Mouse (Mus musculus): ENCODE data around the gene Zscan21. TPM values are rescaled to one million over a fixed set of nuclear protein-coding genes. Genes with fewer than 3 reads are reported as not detected.

The Zscan21 gene
- total and polyA plus RNA-seq, 2 experiments from 2014 or later: 15.4 to 52.1 TPM

DNA sequence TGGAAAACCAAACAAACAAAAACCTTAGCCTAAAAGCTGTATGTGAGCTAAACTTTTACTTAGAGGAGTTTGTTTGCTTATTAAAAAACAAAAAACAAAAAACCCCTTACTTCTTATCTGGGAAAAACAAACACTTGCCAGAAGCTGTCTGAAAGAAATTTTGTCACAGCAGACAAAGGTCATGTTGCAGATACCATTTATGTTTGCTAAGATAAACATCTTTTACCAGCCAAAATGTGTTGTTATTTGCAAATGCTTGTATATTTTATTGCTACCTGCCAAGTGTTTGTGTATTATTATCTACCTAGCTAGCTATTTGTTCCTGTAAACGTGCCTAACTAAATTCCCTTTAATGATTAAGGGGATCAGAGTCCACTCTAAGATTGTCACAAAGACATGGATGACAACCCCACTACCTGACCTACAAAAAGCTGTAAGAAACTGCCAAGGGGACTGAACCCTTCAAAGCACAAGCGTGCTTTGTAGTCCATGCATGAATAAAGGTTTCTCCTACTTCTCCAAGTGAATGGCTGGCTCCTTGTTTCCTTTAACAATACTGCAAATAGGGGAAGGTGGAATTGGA lies 33.3 kb upstream of the Zscan21 start:
- Histone ChIP-seq H3K4me1 (ENCODE audit: insufficient read depth, low read length) (no peaks in the 10 kb centered on the region), H3K27me3 (ENCODE audit: insufficient read depth, low read length) (no peaks in the 10 kb centered on the region), H3K4me2 (ENCODE audit: low read depth, low read length) (no peak overlapping the region), H3K27ac (no peak overlapping the region), H3K9me3 (ENCODE audit: low read length) (no peaks in the 10 kb centered on the region), H3K9ac (replicated peaks; ENCODE audit: low read length) (no peak overlapping the region), H3K36me3 (ENCODE audit: insufficient read depth, low read length) (no peaks in the 10 kb centered on the region), H3K4me3 (ENCODE audit: low read length) (no peak overlapping the region)
- ATAC-seq (no peak), DNase-seq (ENCODE audit: low spot score) (no peak)
- WGBS: 66% methylated on average over 2 of the region's 2 CpGs
- TF ChIP-seq CTCF (IDR thresholded peaks at IDR 0.05; ENCODE audit: low read depth): no peak

DNA sequence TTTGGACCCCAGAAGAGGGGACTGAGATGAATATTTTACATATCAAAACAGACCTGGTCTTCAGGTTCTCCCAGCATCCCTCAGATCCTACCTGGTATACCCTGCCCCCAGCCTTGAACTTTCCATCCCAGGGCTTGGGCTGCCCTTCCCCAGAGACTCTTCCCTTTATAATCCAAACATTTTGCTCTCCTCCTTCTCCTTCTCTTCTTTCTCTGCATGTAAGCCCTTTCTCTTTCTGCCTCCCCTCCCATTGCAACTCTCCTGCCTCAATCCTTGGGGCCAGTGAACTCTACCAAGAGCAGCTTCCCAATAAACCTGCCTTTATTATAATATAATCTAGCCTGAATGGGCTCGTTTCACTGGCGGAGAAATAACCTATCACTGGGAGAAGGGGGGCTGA lies 32.8 kb upstream of the Zscan21 start:
- no peak for TF ChIP-seq CTCF (IDR thresholded peaks at IDR 0.05; ENCODE audit: low read depth)
- Histone ChIP-seq H3K4me2 (ENCODE audit: low read depth, low read length) (no peak overlapping the region), H3K4me3 (ENCODE audit: low read length) (no peak overlapping the region), H3K27ac (no peak overlapping the region), H3K9me3 (ENCODE audit: low read length) (no peaks in the 10 kb centered on the region), H3K9ac (replicated peaks; ENCODE audit: low read length) (no peak overlapping the region), H3K27me3 (ENCODE audit: insufficient read depth, low read length) (no peaks in the 10 kb centered on the region), H3K4me1 (ENCODE audit: insufficient read depth, low read length) (no peaks in the 10 kb centered on the region), H3K36me3 (ENCODE audit: insufficient read depth, low read length) (no peaks in the 10 kb centered on the region)
- DNase-seq (ENCODE audit: low spot score): no peak
- 93% methylated on average over 2 of the region's 2 CpGs for WGBS
- ATAC-seq: no peak

DNA sequence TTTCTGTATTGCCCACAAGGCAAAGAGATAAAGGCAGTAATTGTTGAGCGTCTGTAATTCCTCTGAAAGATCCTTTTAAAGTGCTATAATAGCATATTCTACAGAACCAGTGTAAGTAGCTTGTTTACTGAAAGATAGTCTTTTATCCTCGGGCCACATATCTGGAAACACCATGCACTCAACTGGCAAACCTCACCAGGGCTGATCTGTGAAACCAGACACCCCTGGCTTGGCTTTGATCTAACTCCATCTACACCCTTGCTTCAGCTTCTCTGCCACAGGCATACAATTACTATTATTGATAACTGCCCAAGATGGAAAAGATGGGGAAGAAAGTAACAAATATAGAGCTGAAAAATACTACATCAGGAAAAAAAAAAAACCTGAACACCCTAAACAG lies 32.2 kb upstream of the Zscan21 start:
- Histone ChIP-seq H3K9ac (replicated peaks; ENCODE audit: low read length) (peak overlapping the region; percentile 98), H3K9me3 (ENCODE audit: low read length) (no peaks in the 10 kb centered on the region), H3K27me3 (ENCODE audit: insufficient read depth, low read length) (no peaks in the 10 kb centered on the region), H3K27ac (no peak overlapping the region), H3K4me3 (ENCODE audit: low read length) (peak overlapping the region; percentile 99), H3K4me2 (ENCODE audit: low read depth, low read length) (peak overlapping the region; percentile 69), H3K36me3 (ENCODE audit: insufficient read depth, low read length) (no peaks in the 10 kb centered on the region), H3K4me1 (ENCODE audit: insufficient read depth, low read length) (no peaks in the 10 kb centered on the region)
- ATAC-seq (peak; percentile 19; the same call in 1 of the 2 replicates), DNase-seq (ENCODE audit: low spot score) (peak; percentile 5)
- WGBS: 71% methylated on average over 2 of the region's 2 CpGs
- TF ChIP-seq CTCF (IDR thresholded peaks at IDR 0.05; ENCODE audit: low read depth): no peak

DNA sequence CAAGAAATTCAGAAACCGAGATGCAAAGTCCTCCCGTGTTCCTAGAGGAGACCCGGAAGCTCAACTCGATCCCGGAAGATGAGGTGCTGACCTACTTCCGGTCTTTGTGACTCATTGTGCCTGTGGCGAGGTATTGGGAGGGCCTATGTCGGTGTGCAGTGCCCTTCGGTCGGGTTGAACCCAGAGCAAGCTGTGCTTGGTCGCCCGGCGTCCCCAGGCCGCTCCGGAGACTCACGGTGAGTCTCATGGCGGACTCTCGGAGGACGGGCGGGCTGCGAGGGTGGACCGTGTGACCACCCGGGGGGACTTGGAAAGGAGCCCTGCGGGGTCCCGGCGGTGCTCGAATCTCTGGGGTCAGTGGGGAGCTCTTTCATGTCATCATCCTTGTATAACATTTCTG lies 31.7 kb upstream of the Zscan21 start, which contains the start of gene Zkscan1:
Gene Zkscan1 (plus strand): TSS at position 89 of the 400 bp plus-strand sequence.
- DNase-seq (ENCODE audit: low spot score) (peak; percentile 94), ATAC-seq (peak; percentile 98)
- WGBS: 0% methylated on average over 27 of the region's 27 CpGs
- H3K27ac ChIP-seq: peak within 1 kb of the TSS; percentile 95
- TF ChIP-seq CTCF (IDR thresholded peaks at IDR 0.05; ENCODE audit: low read depth): no peak
- peak within 1 kb of the TSS; percentile 98 for H3K9ac ChIP-seq (replicated peaks; ENCODE audit: low read length)
- no peaks in the 10 kb centered on the region for H3K27me3 ChIP-seq (ENCODE audit: insufficient read depth, low read length)
- peak within 1 kb of the TSS; percentile 69 for H3K4me2 ChIP-seq (ENCODE audit: low read depth, low read length)
- H3K4me1 ChIP-seq (ENCODE audit: insufficient read depth, low read length): no peaks in the 10 kb centered on the region
- peak within 1 kb of the TSS; percentile 99 for H3K4me3 ChIP-seq (ENCODE audit: low read length)
- H3K36me3 ChIP-seq (ENCODE audit: insufficient read depth, low read length): no peaks in the 10 kb centered on the region
- H3K9me3 ChIP-seq (ENCODE audit: low read length): no peaks in the 10 kb centered on the region

DNA sequence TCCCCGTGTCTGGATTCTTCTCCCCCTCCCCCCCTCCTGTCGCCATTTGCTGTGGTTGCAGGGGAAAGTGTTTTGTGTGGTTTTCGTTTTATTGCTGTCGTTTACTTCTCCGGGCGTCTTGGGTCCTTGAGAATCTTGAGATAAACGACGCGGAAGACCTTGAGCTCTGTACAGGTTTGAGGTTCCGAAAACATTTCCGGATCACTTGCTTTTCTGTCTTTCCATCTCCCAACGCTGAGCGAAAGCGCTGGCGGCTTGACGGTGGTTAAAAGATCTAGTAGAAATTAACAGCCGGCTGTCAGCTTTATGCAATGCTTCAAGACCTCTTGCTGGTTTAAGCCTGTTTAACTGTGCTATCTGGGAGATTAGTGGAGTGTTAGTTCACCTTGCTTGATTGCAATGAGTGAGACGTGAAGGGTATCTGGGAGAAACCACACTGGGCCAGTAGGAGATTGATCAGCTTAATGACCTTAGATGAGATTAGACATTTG lies 31.2 kb upstream of the Zscan21 start:
- WGBS: under 1% methylated on average over 18 of the region's 18 CpGs
- Histone ChIP-seq H3K36me3 (ENCODE audit: insufficient read depth, low read length) (no peaks in the 10 kb centered on the region), H3K9me3 (ENCODE audit: low read length) (no peaks in the 10 kb centered on the region), H3K27me3 (ENCODE audit: insufficient read depth, low read length) (no peaks in the 10 kb centered on the region), H3K27ac (peak overlapping the region; percentile 95), H3K4me2 (ENCODE audit: low read depth, low read length) (peak overlapping the region; percentile 69), H3K4me3 (ENCODE audit: low read length) (peak overlapping the region; percentile 99), H3K4me1 (ENCODE audit: insufficient read depth, low read length) (no peaks in the 10 kb centered on the region), H3K9ac (replicated peaks; ENCODE audit: low read length) (peak overlapping the region; percentile 98)
- no peak for TF ChIP-seq CTCF (IDR thresholded peaks at IDR 0.05; ENCODE audit: low read depth)
- DNase-seq (ENCODE audit: low spot score): peak; percentile 37
- ATAC-seq: no peak; the same call in none of the 2 replicates

DNA sequence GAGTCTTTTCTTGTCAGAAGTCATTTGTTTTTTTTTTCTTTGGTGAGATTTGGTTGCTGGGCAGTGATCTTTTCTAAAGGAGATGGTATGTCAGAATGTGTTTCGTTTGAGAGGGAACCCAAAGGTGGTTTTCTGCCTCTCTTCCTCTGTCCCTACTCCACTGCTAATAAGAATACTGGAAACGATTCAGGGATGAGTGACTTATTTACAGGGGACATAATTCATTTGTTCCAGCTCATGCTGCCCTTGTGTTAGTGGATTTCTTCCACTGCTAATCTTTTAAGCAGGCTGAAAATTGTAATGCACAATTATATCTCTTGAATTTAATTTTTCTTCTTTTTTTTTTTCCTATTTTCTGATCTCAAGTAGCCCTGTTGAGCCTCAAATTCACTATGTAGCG lies 29.9 kb upstream of the Zscan21 start:
- H3K36me3 ChIP-seq (ENCODE audit: insufficient read depth, low read length): no peaks in the 10 kb centered on the region
- DNase-seq (ENCODE audit: low spot score): no peak
- no peak for ATAC-seq
- no peak for TF ChIP-seq CTCF (IDR thresholded peaks at IDR 0.05; ENCODE audit: low read depth)
- peak overlapping the region; percentile 69 for H3K4me2 ChIP-seq (ENCODE audit: low read depth, low read length)
- H3K4me1 ChIP-seq (ENCODE audit: insufficient read depth, low read length): no peaks in the 10 kb centered on the region
- no peaks in the 10 kb centered on the region for H3K9me3 ChIP-seq (ENCODE audit: low read length)
- peak overlapping the region; percentile 99; the same call in 1 of the 2 replicates for H3K4me3 ChIP-seq (ENCODE audit: low read length)
- 64% methylated on average over 3 of the region's 3 CpGs for WGBS
- H3K9ac ChIP-seq (replicated peaks; ENCODE audit: low read length): no peak overlapping the region
- H3K27me3 ChIP-seq (ENCODE audit: insufficient read depth, low read length): no peaks in the 10 kb centered on the region
- no peak overlapping the region for H3K27ac ChIP-seq

DNA sequence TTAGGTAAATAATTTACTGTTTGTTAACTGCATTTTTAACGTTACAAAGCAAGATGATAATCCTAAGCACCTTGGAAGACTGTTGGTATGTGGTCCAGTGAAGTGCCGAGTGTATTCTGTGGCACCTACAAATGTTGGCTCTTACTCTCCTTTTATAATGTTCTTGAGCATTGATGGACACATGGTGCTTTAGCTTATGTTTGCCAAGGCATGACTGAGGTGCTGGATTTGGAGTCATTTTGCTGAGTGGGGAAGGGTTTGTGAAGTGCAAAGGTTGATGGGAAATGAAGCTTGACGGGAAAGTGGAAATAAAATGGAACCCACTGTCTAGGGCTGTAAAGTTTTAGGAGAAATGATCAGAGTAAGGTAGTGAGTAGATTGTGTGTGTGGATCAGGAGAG lies 28.3 kb upstream of the Zscan21 start:
- no peak for DNase-seq (ENCODE audit: low spot score)
- 86% methylated on average over 3 of the region's 3 CpGs for WGBS
- no peak overlapping the region for H3K9ac ChIP-seq (replicated peaks; ENCODE audit: low read length)

More for the DNA sequence above, 28.3 kb upstream of the Zscan21 start:
- no peaks in the 10 kb centered on the region for H3K9me3 ChIP-seq (ENCODE audit: low read length)
- ATAC-seq: no peak
- H3K4me3 ChIP-seq (ENCODE audit: low read length): no peak overlapping the region
- H3K27me3 ChIP-seq (ENCODE audit: insufficient read depth, low read length): no peaks in the 10 kb centered on the region
- no peak overlapping the region for H3K4me2 ChIP-seq (ENCODE audit: low read depth, low read length)
- H3K4me1 ChIP-seq (ENCODE audit: insufficient read depth, low read length): no peaks in the 10 kb centered on the region
- H3K36me3 ChIP-seq (ENCODE audit: insufficient read depth, low read length): peaks cover 3% of the 10 kb centered on the region; the same call in 1 of the 2 replicates
- no peak overlapping the region for H3K27ac ChIP-seq
- TF ChIP-seq CTCF (IDR thresholded peaks at IDR 0.05; ENCODE audit: low read depth): no peak

All from hindbrain, postnatal 0 days (tissue).